Mouse (Mus musculus) embryonic facial prominence, embryonic 12.5 days (tissue): Measurements from ENCODE around the gene Reep1. TPM values are rescaled to one million over a fixed set of nuclear protein-coding genes. Genes with fewer than 3 reads are reported as not detected.

Source experiments
- ATAC-seq: fragments of 200-750 bp; cut with Nextera tagmentation; 2 replicates; pipeline ENCODE4 v1.8.0; 2017; ENCODE audit not compliant: insufficient number of reproducible peaks, insufficient read depth, low FRiP score, low TSS enrichment
- H3K27ac ChIP-seq: fragments of 300-500 bp; sonication (generic); 2 replicates; pipeline ENCODE4 v1.5.1; 2016; ENCODE audit warnings: mild to moderate bottlenecking
- H3K27me3 ChIP-seq: fragments of 300-500 bp; sonication (generic); 2 replicates; pipeline ENCODE4 v1.6.1; 2016; ENCODE audit warnings: mild to moderate bottlenecking, moderate library complexity
- H3K36me3 ChIP-seq: fragments of 300-500 bp; sonication (generic); 2 replicates; pipeline ENCODE4 v1.6.1; 2016; ENCODE audit warnings: mild to moderate bottlenecking
- H3K4me1 ChIP-seq: fragments of 300-500 bp; sonication (generic); 2 replicates; pipeline ENCODE4 v1.6.1; 2016
- H3K4me2 ChIP-seq: fragments of 300-500 bp; sonication (generic); replicated peaks from 2 replicates; pipeline ENCODE4 v1.6.1; 2016; ENCODE audit warnings: mild to moderate bottlenecking, moderate library complexity
- H3K4me3 ChIP-seq: fragments of 300-500 bp; sonication (generic); 2 replicates; pipeline ENCODE4 v1.5.1; 2016; ENCODE audit warnings: mild to moderate bottlenecking
- H3K9ac ChIP-seq: fragments of 300-500 bp; sonication (generic); 2 replicates; pipeline ENCODE4 v1.6.1; 2016; ENCODE audit warnings: mild to moderate bottlenecking, moderate library complexity
- H3K9me3 ChIP-seq: fragments of 300-500 bp; sonication (generic); 2 replicates; pipeline ENCODE4 v1.6.1; 2016; ENCODE audit warnings: mild to moderate bottlenecking, moderate library complexity
- WGBS: fragments of 180-500 bp; shearing (Covaris S2); methylation state at CpG from one replicate; pipeline ENCODE4 v1.1.7; 2016; 5-methylcytosine and 5-hydroxymethylcytosine counted together
- polyA plus RNA-seq: library from polyadenylated mRNA; unstranded; fragments of >200 nt; fragmentation: Nextera tagmentation; extraction: Ambion mirVana; gene quantifications from 2 replicates; pipeline ENCODE4 v1.2.1, GENCODE M21; 2016

Reep1 gene
- polyA plus RNA-seq, 1 experiment from 2014 or later = 17.6 TPM

DNA sequence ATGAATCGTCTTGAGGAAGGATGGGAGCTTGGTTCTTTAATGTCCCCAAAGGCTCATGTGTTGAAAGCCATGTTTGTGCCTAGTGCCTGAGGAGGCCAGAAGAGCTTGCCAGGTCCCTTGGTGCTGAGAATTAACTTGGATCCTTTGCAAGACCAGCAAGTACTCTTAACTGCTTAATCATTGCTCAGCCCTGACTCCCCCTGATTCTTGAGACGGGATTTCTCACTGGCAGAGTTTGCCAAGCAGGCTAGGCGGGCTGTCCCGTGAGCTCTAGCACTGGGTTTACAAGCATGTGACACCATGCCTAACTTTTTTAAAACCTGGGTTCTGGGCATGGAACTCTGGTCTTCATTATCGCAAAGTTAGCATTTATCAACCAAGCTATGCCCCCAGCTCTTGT, 7.6 kb downstream of the Reep1 start:
- no peaks in the 10 kb centered on the region for H3K36me3 ChIP-seq
- WGBS = 73% methylated on average over 5 of the region's 5 CpGs

DNA sequence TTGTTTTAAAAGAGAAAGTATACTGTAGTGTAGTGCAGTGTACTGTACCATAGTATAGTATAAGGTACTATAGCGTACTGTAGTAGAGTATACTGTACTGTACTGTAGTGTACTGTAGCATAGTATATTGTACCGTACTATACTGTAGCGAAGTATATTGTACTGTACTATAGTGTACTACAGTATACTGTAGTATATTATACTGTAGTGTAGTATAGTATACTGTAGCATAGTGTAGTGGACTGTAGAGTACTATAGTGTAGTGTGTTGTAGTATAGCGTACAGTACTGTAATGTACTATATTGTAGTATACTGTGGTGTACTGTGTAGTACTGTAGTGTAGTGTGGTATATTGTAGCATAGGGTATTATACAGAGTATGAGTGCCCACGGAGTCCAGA, 9.1 kb downstream of the Reep1 start:
- no peak overlapping the region for H3K4me3 ChIP-seq
- H3K27me3 ChIP-seq = no peaks in the 10 kb centered on the region
- no peak overlapping the region for H3K9ac ChIP-seq
- H3K9me3 ChIP-seq = no peaks in the 10 kb centered on the region
- H3K4me1 ChIP-seq = no peaks in the 10 kb centered on the region
- H3K4me2 ChIP-seq = no peak overlapping the region
- WGBS = 93% methylated on average over 5 of the region's 5 CpGs
- ATAC-seq = no peak
- no peaks in the 10 kb centered on the region for H3K36me3 ChIP-seq
- no peak overlapping the region for H3K27ac ChIP-seq

More for the DNA sequence above, 7.6 kb downstream of the Reep1 start:
- no peaks in the 10 kb centered on the region for H3K4me1 ChIP-seq
- no peak overlapping the region for H3K27ac ChIP-seq
- no peak overlapping the region for H3K4me2 ChIP-seq
- no peaks in the 10 kb centered on the region for H3K9me3 ChIP-seq
- no peak overlapping the region for H3K9ac ChIP-seq
- ATAC-seq = no peak
- H3K4me3 ChIP-seq = no peak overlapping the region
- no peaks in the 10 kb centered on the region for H3K27me3 ChIP-seq

DNA sequence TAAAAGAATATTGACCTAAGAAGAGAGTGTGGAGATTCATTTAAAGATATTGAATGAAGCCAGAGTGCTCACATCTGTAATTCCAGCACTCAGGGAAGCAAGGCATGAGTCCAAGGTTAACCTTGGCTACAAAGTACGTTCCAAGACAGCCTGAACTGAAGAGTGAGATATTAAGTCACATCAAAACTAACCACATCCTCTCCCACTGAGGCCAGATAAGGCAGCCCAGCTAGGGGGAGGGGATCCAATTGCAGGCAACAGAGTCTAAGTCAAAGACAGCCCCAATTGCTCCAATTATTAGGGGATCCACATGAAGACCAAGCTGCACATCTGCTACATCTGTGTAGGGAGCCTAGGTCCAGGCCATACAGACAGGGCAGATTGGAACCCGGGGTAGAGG, 11.0 kb downstream of the Reep1 start:
- ATAC-seq = no peak
- Histone ChIP-seq H3K4me2 (no peak overlapping the region), H3K9ac (no peak overlapping the region), H3K4me3 (no peak overlapping the region), H3K36me3 (no peaks in the 10 kb centered on the region), H3K27ac (no peak overlapping the region), H3K4me1 (no peaks in the 10 kb centered on the region), H3K27me3 (no peaks in the 10 kb centered on the region), H3K9me3 (no peaks in the 10 kb centered on the region)
- WGBS = 81% methylated on average over 2 of the region's 2 CpGs

DNA sequence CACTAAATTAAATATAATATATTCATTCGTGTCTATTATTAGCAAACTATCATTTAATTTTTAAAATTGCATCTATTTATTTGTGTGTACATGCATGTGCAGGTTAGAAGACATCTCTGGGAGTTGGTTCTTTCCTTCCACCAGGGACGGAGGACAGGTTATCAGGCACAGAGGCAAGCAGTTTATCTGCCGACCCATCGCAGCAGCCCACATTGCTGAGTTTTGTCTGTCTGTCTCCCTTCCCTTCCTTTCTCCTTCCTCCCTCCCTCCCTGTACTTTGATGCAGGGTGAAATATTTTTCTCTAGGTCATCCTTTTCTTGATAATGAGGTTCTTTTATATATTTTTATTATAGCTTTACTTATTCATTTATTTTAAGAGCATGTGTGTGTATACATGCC, 11.9 kb downstream of the Reep1 start:
- H3K4me3 ChIP-seq = no peak overlapping the region
- 79% methylated on average over 4 of the region's 4 CpGs for WGBS
- no peaks in the 10 kb centered on the region for H3K9me3 ChIP-seq
- H3K36me3 ChIP-seq = no peaks in the 10 kb centered on the region
- no peaks in the 10 kb centered on the region for H3K27me3 ChIP-seq
- no peaks in the 10 kb centered on the region for H3K4me1 ChIP-seq
- H3K4me2 ChIP-seq = no peak overlapping the region
- no peak overlapping the region for H3K27ac ChIP-seq
- H3K9ac ChIP-seq = no peak overlapping the region
- no peak for ATAC-seq

- Histone ChIP-seq H3K9ac (no peak overlapping the region), H3K27me3 (no peaks in the 10 kb centered on the region), H3K4me1 (no peaks in the 10 kb centered on the region), H3K4me3 (no peak overlapping the region), H3K27ac (no peak overlapping the region), H3K36me3 (no peaks in the 10 kb centered on the region), H3K9me3 (no peaks in the 10 kb centered on the region), H3K4me2 (no peak overlapping the region)
- no peak for ATAC-seq
- WGBS = 31% methylated on average over 2 of the region's 2 CpGs
Observed at GRCm38 (mm10) chr6:71722988-71723387, 15.6 kb downstream of the Reep1 start.

- Histone ChIP-seq H3K9ac (no peak overlapping the region), H3K4me1 (no peaks in the 10 kb centered on the region), H3K27ac (no peak overlapping the region), H3K36me3 (no peaks in the 10 kb centered on the region), H3K4me3 (no peak overlapping the region), H3K4me2 (no peak overlapping the region), H3K27me3 (no peaks in the 10 kb centered on the region), H3K9me3 (no peaks in the 10 kb centered on the region)
- 41% methylated on average over 4 of the region's 4 CpGs for WGBS
- ATAC-seq = no peak
Observed at GRCm38 (mm10) chr6:71723555-71723954, 16.2 kb downstream of the Reep1 start.

DNA sequence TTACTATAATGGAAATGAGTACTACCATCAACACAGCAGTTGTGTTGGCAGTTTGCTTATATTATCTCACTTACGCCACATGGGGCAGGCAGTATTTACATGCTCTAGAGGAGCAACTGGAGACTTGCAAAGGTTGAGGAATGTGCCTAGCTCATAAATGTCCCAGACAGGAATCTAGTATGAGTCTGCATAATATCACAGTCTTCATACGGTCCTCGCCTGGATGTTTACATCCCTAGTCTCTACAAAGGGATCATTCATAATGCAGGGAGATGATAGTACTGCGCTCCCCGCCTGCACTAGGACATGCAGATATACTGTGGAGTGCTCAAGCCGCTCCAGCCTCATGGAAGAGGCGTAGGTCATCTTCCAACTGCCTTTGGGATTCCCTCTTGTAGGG, 19.3 kb downstream of the Reep1 start:
- Histone ChIP-seq H3K9ac (no peak overlapping the region), H3K9me3 (no peaks in the 10 kb centered on the region), H3K27me3 (no peaks in the 10 kb centered on the region), H3K4me1 (no peaks in the 10 kb centered on the region), H3K4me2 (no peak overlapping the region), H3K4me3 (no peak overlapping the region), H3K36me3 (no peaks in the 10 kb centered on the region), H3K27ac (no peak overlapping the region)
- ATAC-seq = no peak
- WGBS = 85% methylated on average over 7 of the region's 7 CpGs

- no peak overlapping the region for H3K4me2 ChIP-seq
- no peaks in the 10 kb centered on the region for H3K27me3 ChIP-seq
- no peaks in the 10 kb centered on the region for H3K9me3 ChIP-seq
- 75% methylated on average over 3 of the region's 3 CpGs for WGBS
- no peaks in the 10 kb centered on the region for H3K4me1 ChIP-seq
- H3K4me3 ChIP-seq = no peak overlapping the region
- no peak overlapping the region for H3K9ac ChIP-seq
- no peaks in the 10 kb centered on the region for H3K36me3 ChIP-seq
- no peak overlapping the region for H3K27ac ChIP-seq
- no peak for ATAC-seq
Observed at GRCm38 (mm10) chr6:71728306-71728705, 20.9 kb downstream of the Reep1 start.

DNA sequence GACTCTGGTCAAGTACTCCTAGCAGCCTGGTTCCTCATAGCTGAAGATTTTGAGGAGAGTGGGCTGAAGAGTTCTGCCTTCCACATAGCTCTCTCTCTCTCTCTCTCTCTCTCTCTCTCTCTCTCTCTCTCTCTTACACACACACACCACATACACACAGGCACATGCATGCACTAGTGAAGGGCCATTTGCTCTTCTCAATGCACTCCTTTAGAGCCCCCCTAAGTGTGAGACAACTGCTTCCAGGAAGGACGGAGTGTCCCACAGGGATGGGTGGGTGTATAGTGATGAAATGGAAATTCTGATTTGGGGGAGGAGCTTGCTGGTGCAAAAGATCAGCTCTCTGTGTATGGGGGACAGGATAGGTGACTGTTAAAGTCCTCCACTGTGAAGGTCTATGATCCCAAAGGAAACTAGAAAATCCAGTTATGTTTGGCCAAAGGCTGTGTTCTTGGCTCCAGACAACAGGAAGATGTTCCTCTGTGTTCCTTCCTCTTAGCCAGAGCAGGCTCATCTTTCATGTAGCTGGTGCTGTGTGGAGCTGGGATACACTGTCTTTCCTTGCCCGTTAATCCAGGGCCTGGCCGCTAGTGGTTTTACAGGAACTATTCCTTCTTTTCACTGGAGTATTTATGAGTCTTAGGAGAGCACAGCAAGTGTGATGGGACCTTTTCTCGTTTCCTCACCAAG, 27.7 kb downstream of the Reep1 start:
- no peak for ATAC-seq
- Histone ChIP-seq H3K27me3 (no peaks in the 10 kb centered on the region), H3K36me3 (no peaks in the 10 kb centered on the region), H3K9me3 (no peaks in the 10 kb centered on the region), H3K27ac (no peak overlapping the region), H3K4me2 (no peak overlapping the region), H3K9ac (no peak overlapping the region), H3K4me3 (no peak overlapping the region), H3K4me1 (no peaks in the 10 kb centered on the region; the same call in 1 of the 2 replicates)
- WGBS = 62% methylated on average over 4 of the region's 4 CpGs

DNA sequence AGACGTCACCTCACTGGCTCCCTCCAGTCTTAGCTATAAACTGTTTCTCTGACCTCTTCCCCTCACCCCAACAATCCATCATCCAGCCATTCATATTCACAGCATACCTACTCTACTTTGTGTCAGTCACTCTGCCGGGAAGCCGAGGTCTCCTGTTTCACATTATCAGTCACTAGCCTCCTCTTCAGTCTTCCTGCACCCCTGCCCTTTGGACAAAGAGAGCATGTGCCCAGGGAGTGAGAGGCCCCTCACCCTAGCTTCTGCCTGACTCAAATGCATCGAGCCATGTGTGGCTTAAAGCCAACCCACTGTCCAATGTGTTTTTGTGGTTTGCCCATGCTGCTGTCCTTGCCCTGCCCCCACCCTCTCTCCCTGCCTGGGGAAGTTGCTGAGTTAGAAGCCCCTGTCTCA, 28.2 kb downstream of the Reep1 start:
- H3K9ac ChIP-seq = no peak overlapping the region
- no peak overlapping the region for H3K4me2 ChIP-seq
- ATAC-seq = 0 out of 2 replicates have a peak, but pooled peaks have one; percentile 22
- peaks cover under 1% of the 10 kb centered on the region; the same call in 1 of the 2 replicates for H3K4me1 ChIP-seq
- no peaks in the 10 kb centered on the region for H3K27me3 ChIP-seq
- 25% methylated on average over 4 of the region's 4 CpGs for WGBS
- H3K4me3 ChIP-seq = no peak overlapping the region
- no peaks in the 10 kb centered on the region for H3K9me3 ChIP-seq
- no peaks in the 10 kb centered on the region for H3K36me3 ChIP-seq
- H3K27ac ChIP-seq = no peak overlapping the region

- Histone ChIP-seq H3K4me2 (no peak overlapping the region), H3K4me1 (peaks cover 5% of the 10 kb centered on the region; the same call in 1 of the 2 replicates), H3K27ac (no peak overlapping the region), H3K36me3 (no peaks in the 10 kb centered on the region), H3K27me3 (no peaks in the 10 kb centered on the region), H3K4me3 (no peak overlapping the region), H3K9me3 (no peaks in the 10 kb centered on the region), H3K9ac (no peak overlapping the region)
- no peak for ATAC-seq
- WGBS = 95% methylated on average over 5 of the region's 5 CpGs
Observed at GRCm38 (mm10) chr6:71736101-71736500, 28.7 kb downstream of the Reep1 start.

DNA sequence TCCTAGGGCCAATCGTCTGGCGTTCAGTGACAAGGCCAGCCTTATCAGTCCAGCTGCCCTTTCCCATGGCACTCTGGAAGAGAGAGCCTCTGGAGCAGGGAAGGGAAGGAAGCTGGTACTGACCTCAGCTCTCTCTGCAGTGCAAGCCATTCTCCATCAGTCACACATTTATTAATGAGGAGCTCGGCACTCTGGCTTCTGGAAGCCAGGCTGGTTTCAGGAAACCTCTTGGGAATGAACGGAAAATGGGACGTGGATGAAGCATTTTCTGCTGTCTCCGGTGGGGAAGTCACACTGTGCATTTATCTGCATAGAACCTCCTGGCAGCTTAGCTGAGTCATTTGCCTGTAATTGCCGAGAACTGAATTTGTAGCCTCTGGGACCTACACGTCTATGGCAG, 29.8 kb downstream of the Reep1 start:
- Histone ChIP-seq H3K9ac (no peak overlapping the region), H3K4me1 (peaks cover 9% of the 10 kb centered on the region; the same call in 1 of the 2 replicates), H3K27me3 (no peaks in the 10 kb centered on the region), H3K27ac (no peak overlapping the region), H3K36me3 (no peaks in the 10 kb centered on the region), H3K9me3 (no peaks in the 10 kb centered on the region), H3K4me3 (no peak overlapping the region), H3K4me2 (no peak overlapping the region)
- 82% methylated on average over 8 of the region's 8 CpGs for WGBS
- no peak for ATAC-seq
